Mouse (Mus musculus): ENCODE measurements around the gene Alkbh6.
A peak's percentile ranks its signal among the peaks of the same experiment; 100 is the strongest.

DNA sequence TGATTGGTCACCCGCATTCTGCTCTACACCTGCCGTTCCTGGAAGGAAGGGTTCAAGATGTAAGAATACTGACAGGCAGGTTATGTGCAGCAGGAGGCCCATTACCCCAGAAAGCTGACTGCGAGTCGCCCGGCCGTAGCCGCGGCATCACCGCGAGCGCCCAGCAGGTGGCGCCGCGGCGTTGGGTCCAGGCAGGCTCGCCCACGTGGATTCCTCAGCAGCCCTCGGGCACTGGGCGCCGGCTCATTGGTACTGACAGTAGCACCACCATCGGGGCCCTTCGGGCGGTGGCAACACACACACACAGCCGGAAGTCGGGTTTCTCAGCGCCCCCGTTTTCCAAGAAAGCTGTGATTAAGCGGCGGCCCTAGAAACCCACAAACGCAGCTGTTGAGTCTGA, 39.3 kb downstream of the Alkbh6 start:
- TF ChIP-seq EP300 (IDR thresholded peaks at IDR 0.05; ENCODE audit: insufficient read depth, low read depth, low read length) (no peak), CTCF (IDR thresholded peaks at IDR 0.05; ENCODE audit: low read depth, low read length) (peak; percentile 76), POLR2A (IDR thresholded peaks at IDR 0.05; ENCODE audit: insufficient read depth, low read length) (no peak)
